Mouse (Mus musculus) G1E (cell line): ENCODE data around the gene Synm.

ENCODE experiments used
- CTCF ChIP-seq: IDR thresholded peaks from 2 replicates; pipeline ENCODE4 v1.5.1; 2012; ENCODE audit warnings: low read depth, low read length, inconsistent platforms, mixed read lengths
- GATA1 ChIP-seq: IDR thresholded peaks from 2 replicates; pipeline ENCODE4 v1.6.1; 2012; ENCODE audit warnings: borderline replicate concordance, low read length, inconsistent platforms, mixed read lengths
- GATA2 ChIP-seq: IDR thresholded peaks from 2 replicates; pipeline ENCODE4 v1.6.1; 2012; ENCODE audit warnings: low read depth, low read length, inconsistent platforms, borderline replicate concordance
- TAL1 ChIP-seq: conservative IDR thresholded peaks from 2 replicates; pipeline ENCODE4 v1.6.1; 2012; ENCODE audit warnings: low read depth, low read length, inconsistent platforms, mixed read lengths

DNA sequence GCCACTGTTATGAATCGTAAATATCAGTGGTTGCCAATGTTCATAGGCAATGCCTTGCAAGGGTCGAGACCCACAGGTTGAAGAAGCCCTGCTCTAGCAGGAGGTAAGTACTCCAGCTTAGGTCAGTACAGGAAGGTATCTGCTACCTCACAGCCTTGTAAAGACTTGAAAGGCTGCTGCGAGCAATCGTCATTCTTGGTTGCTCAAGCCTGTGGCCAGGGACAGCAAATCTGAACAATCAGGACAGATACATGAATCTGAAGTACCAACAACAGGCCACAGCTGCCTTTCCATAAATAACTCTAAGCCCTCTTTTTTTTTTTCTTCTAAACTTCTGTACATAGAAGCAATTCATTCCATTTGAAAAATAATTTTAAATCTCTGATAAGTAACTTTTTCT, 27.3 kb downstream of the Synm start:
- TF ChIP-seq CTCF: no peak
- no peak for TF ChIP-seq TAL1
- TF ChIP-seq GATA1: no peak
- no peak for TF ChIP-seq GATA2
